Mouse (Mus musculus) ES-CJ7 (cell line): ENCODE results near the gene Aven.

Experiments
- DNase-seq: peaks from one replicate; pipeline ENCODE4 v3.0.0; 2011; ENCODE audit warnings: low read depth, low spot score

The Aven gene

GRCm38 (mm10) chr2:112556527-112556926 is 63.8 kb downstream of the Aven start:
- no peak for DNase-seq

GRCm38 (mm10) chr2:112557453-112557852 is 64.7 kb downstream of the Aven start:
- no peak for DNase-seq

GRCm38 (mm10) chr2:112561549-112561948 is 68.8 kb downstream of the Aven start:
- no peak for DNase-seq

- no peak for DNase-seq
Measured at GRCm38 (mm10) chr2:112565060-112565459, 72.3 kb downstream of the Aven start.

- no peak for DNase-seq
Measured at GRCm38 (mm10) chr2:112566290-112567085, 73.7 kb downstream of the Aven start.

- no peak for DNase-seq
Measured at GRCm38 (mm10) chr2:112567786-112568185, 75.0 kb downstream of the Aven start.

- no peak for DNase-seq
Measured at GRCm38 (mm10) chr2:112590985-112591384, 98.2 kb downstream of the Aven start.

- DNase-seq: no peak
Measured at GRCm38 (mm10) chr2:112591451-112591871, 98.7 kb downstream of the Aven start.

GRCm38 (mm10) chr2:112593322-112593721 is 100.6 kb downstream of the Aven start:
- no peak for DNase-seq

GRCm38 (mm10) chr2:112593781-112594180 is 101.0 kb downstream of the Aven start:
- DNase-seq: no peak

- no peak for DNase-seq
Measured at GRCm38 (mm10) chr2:112595807-112596206, 103.0 kb downstream of the Aven start.

- no peak for DNase-seq
Measured at GRCm38 (mm10) chr2:112596415-112596814, 103.7 kb downstream of the Aven start.

- no peak for DNase-seq
Measured at GRCm38 (mm10) chr2:112597064-112597463, 104.3 kb downstream of the Aven start.

- no peak for DNase-seq
Measured at GRCm38 (mm10) chr2:112600222-112600621, 107.5 kb downstream of the Aven start.

- no peak for DNase-seq
Measured at GRCm38 (mm10) chr2:112602487-112602886, 109.7 kb downstream of the Aven start.

GRCm38 (mm10) chr2:112606536-112606935 is 113.8 kb downstream of the Aven start:
- DNase-seq: no peak

- DNase-seq: peak; percentile 50
Measured at GRCm38 (mm10) chr2:112612628-112613027, 119.9 kb downstream of the Aven start.

- DNase-seq: no peak
Measured at GRCm38 (mm10) chr2:112614375-112614774, 121.6 kb downstream of the Aven start.

GRCm38 (mm10) chr2:112617206-112617605 is 124.4 kb downstream of the Aven start:
- DNase-seq: peak; percentile 8

- DNase-seq: no peak
Measured at GRCm38 (mm10) chr2:112625156-112625555, 132.4 kb downstream of the Aven start.

- no peak for DNase-seq
Measured at GRCm38 (mm10) chr2:112630669-112631068, 137.9 kb downstream of the Aven start.

- DNase-seq: no peak
Measured at GRCm38 (mm10) chr2:112632536-112632935, 139.8 kb downstream of the Aven start.

GRCm38 (mm10) chr2:112637206-112637605 is 144.4 kb downstream of the Aven start:
- no peak for DNase-seq

GRCm38 (mm10) chr2:112653836-112654235 is 161.1 kb downstream of the Aven start:
- DNase-seq: no peak
